Mouse (Mus musculus) G1E (cell line): ENCODE results near the gene Emc9. TPM values are rescaled to one million over a fixed set of nuclear protein-coding genes. Genes with fewer than 3 reads are reported as not detected.
A peak's percentile ranks its signal among the peaks of the same experiment; 100 is the strongest.

Experiments
- ATAC-seq: 2 replicates; pipeline ENCODE4 v1.8.0; 2016; ENCODE audit warnings: mild to moderate bottlenecking; ENCODE audit not compliant: insufficient number of reproducible peaks, poor library complexity, low FRiP score, severe bottlenecking; ENCODE audit errors: extremely low read depth
- DNase-seq: peaks from one replicate; pipeline ENCODE4 v3.0.0; 2012; ENCODE audit warnings: low spot score
- H3K27me3 ChIP-seq: 2 replicates; pipeline ENCODE4 v1.6.1; 2012; ENCODE audit warnings: mild to moderate bottlenecking, low read length, inconsistent platforms; ENCODE audit not compliant: insufficient read depth
- H3K36me3 ChIP-seq: replicated peaks from 2 replicates; pipeline ENCODE3; 2012; ENCODE audit warnings: mild to moderate bottlenecking, inconsistent platforms
- H3K4me1 ChIP-seq: 2 replicates; pipeline ENCODE4 v1.6.1; 2012; ENCODE audit warnings: low read depth, low read length, inconsistent platforms, mixed read lengths; ENCODE audit not compliant: insufficient read depth
- H3K4me3 ChIP-seq: 2 replicates; pipeline ENCODE4 v1.5.1; 2012; ENCODE audit warnings: low read depth, mild to moderate bottlenecking, inconsistent platforms, low read length, moderate library complexity, mixed read lengths
- H3K9me3 ChIP-seq: replicated peaks from 2 replicates; pipeline ENCODE4 v1.6.1; 2012; ENCODE audit warnings: inconsistent platforms
- CTCF ChIP-seq: IDR thresholded peaks from 2 replicates; pipeline ENCODE4 v1.5.1; 2012; ENCODE audit warnings: low read depth, low read length, inconsistent platforms, mixed read lengths
- GATA1 ChIP-seq: IDR thresholded peaks from 2 replicates; pipeline ENCODE4 v1.6.1; 2012; ENCODE audit warnings: borderline replicate concordance, low read length, inconsistent platforms, mixed read lengths
- GATA2 ChIP-seq: IDR thresholded peaks from 2 replicates; pipeline ENCODE4 v1.6.1; 2012; ENCODE audit warnings: low read depth, low read length, inconsistent platforms, borderline replicate concordance
- POLR2AphosphoS5 ChIP-seq: IDR thresholded peaks from 2 replicates; pipeline ENCODE4 v1.6.1; 2012; ENCODE audit warnings: low read depth, low read length, inconsistent platforms; ENCODE audit not compliant: insufficient replicate concordance
- TAL1 ChIP-seq: conservative IDR thresholded peaks from 2 replicates; pipeline ENCODE4 v1.6.1; 2012; ENCODE audit warnings: low read depth, low read length, inconsistent platforms, mixed read lengths
- polyA plus RNA-seq: library from polyadenylated mRNA; stranded (reverse); fragments of >175 nt; gene quantifications from 2 replicates; pipeline ENCODE4 v1.2.3, GENCODE M21; 2012
- total RNA-seq, 2 experiments: library from RNA; stranded (forward) in 1 of 2; stranded (reverse) in 1 of 2; fragments of 200-1000 nt in 1 of 2; fragments of >200 nt in 1 of 2; fragmentation: Nextera tagmentation in 1 of 2; gene quantifications; 2 replicates each; pipeline ENCODE4 v1.2.3; 2014 to 2017

Gene Emc9
- total and polyA plus RNA-seq, 3 experiments: 16.7 to 23.6 (median 20.2) TPM

- peaks cover 28% of the 10 kb centered on the region for H3K4me1 ChIP-seq
- no peak overlapping the region for H3K4me3 ChIP-seq
- H3K36me3 ChIP-seq: peaks cover 84% of the 10 kb centered on the region
- TF ChIP-seq POLR2AphosphoS5 (no peak), CTCF (no peak), GATA2 (no peak), TAL1 (no peak), GATA1 (no peak)
- no peaks in the 10 kb centered on the region for H3K27me3 ChIP-seq
- no peak for ATAC-seq
- DNase-seq: no peak
- H3K9me3 ChIP-seq: no peaks in the 10 kb centered on the region
Observed at GRCm38 (mm10) chr14:55567496-55567895, 17.6 kb downstream of the Emc9 start.

DNA sequence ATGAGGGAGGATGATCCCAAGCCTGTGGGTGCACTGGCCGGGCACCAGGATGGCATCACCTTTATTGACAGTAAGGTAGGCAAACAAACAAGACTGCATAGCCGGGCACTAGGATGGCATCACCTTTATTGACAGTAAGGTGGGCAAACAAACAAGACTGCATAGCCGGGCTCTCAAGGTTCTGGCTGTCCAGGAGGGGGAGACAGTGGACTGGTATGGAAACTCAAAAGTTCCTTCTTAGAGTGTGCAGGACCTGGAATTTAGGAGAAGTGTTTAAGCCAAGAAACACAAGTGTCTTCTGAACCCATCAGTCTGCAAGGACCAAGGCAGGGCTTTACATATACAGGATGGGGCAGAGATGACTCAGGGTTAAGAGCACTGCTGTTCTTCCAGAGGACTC lies 19.4 kb downstream of the Emc9 start:
- Histone ChIP-seq H3K9me3 (no peaks in the 10 kb centered on the region), H3K36me3 (peaks cover 95% of the 10 kb centered on the region), H3K4me3 (no peak overlapping the region), H3K4me1 (peaks cover 24% of the 10 kb centered on the region), H3K27me3 (no peaks in the 10 kb centered on the region)
- ATAC-seq: no peak
- no peak for DNase-seq
- TF ChIP-seq GATA1 (no peak), CTCF (no peak), POLR2AphosphoS5 (no peak), TAL1 (no peak), GATA2 (no peak)

GRCm38 (mm10) chr14:55563249-55563648 lies 21.9 kb downstream of the Emc9 start:
- ATAC-seq (no peak), DNase-seq (no peak)
- TF ChIP-seq TAL1 (no peak), POLR2AphosphoS5 (no peak), GATA1 (no peak), GATA2 (no peak), CTCF (no peak)
- Histone ChIP-seq H3K9me3 (no peaks in the 10 kb centered on the region), H3K36me3 (peaks cover 71% of the 10 kb centered on the region), H3K27me3 (no peaks in the 10 kb centered on the region), H3K4me3 (no peak overlapping the region), H3K4me1 (peaks cover 24% of the 10 kb centered on the region)

DNA sequence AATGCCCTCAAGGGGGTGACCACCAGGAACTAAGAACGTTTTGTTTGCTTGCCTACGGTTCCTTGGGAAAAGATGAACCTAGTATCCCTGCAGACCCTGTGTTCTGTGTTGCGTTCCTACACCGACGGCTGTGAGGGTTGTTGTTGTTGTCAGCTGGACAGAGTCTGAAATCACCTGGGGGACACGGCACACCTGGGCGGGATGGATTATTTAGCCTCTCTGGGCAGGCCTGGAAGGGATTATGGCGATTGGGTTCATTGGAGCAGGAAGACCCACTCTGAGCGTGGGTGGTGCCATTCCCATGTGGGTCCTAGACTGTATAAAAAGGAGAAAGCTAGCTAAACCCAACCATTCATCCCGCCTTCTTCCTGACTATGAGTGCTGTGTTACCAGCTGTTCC lies 23.2 kb downstream of the Emc9 start:
- DNase-seq (no peak), ATAC-seq (no peak)
- peaks cover 38% of the 10 kb centered on the region for H3K4me1 ChIP-seq
- TF ChIP-seq CTCF (no peak), TAL1 (no peak), GATA1 (no peak), POLR2AphosphoS5 (no peak), GATA2 (no peak)
- no peaks in the 10 kb centered on the region for H3K9me3 ChIP-seq
- H3K36me3 ChIP-seq: peaks cover 57% of the 10 kb centered on the region
- H3K4me3 ChIP-seq: no peak overlapping the region; the same call in 1 of the 2 replicates
- H3K27me3 ChIP-seq: no peaks in the 10 kb centered on the region

DNA sequence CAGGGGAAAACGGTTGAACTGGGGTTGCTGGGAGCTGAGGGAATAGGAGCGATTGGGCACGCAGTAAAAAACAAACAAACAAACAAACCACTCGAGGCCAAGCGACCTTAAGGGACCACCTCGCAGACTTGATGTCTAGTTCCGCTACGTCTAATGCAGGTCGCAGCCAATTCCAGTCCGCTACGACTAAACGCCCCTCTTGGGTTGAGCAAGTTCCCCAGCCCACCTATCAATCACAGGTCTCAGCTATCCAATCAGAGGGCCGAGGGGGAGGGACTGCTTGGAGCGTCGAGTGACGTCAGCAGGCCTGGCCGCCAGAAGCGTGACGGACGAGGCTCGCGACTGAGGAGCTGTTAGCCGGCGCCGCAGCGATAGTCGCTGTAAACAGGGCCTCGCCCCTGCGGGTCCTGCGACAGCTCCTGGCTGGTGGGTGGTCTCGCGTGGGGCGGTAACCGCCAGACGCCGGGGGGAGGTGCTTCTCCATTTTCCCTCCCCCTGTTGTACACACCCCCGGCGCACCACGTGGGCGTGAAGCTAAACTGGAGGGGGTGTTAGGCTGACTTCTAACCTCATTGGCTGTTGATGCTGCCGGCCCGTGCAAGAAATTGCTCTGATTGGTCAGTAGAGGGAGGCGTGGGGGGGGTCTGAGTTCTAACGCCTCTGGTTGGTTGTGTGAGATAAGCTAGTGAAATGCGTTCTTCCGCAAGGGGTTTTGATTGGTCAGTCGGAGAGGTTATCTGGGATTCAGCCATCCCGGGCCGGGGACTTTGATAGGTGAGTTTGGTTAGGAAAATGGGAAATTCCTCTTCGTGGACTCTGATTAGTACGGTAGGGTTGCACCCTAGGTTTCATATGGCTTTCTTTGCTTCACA lies 24.7 kb downstream of the Emc9 start, which contains the start of gene A730061H03Rik:
Gene A730061H03Rik, minus strand, starts transcription at position 205 of the 872 bp plus-strand sequence.
- ATAC-seq (peak; percentile 81), DNase-seq (peak; percentile 98)
- Histone ChIP-seq H3K4me1 (peaks cover 50% of the 10 kb centered on the region), H3K9me3 (no peaks in the 10 kb centered on the region), H3K36me3 (peaks cover 43% of the 10 kb centered on the region), H3K27me3 (no peaks in the 10 kb centered on the region), H3K4me3 (peak within 1 kb of the TSS; percentile 84)
- TF ChIP-seq GATA1: no peak
- TF ChIP-seq POLR2AphosphoS5: peak; percentile 58; the same call in 1 of the 2 replicates

GRCm38 (mm10) chr14:55559799-55560201 lies 25.3 kb downstream of the Emc9 start, which contains the start of gene Dcaf11:
Dcaf11 (plus strand) TSS chr14:55560006.
- ATAC-seq: 0 out of 2 replicates have a peak, but pooled peaks have one; percentile 18
- no peaks in the 10 kb centered on the region for H3K27me3 ChIP-seq
- TF ChIP-seq POLR2AphosphoS5: no peak
- TF ChIP-seq GATA2: no peak
- TF ChIP-seq GATA1: no peak
- no peak for TF ChIP-seq CTCF
- no peak for TF ChIP-seq TAL1
- H3K4me3 ChIP-seq: peak within 1 kb of the TSS; percentile 84
- H3K9me3 ChIP-seq: no peaks in the 10 kb centered on the region
- H3K4me1 ChIP-seq: peaks cover 54% of the 10 kb centered on the region
- DNase-seq: peak; percentile 72
- peaks cover 37% of the 10 kb centered on the region for H3K36me3 ChIP-seq
